Mouse (Mus musculus): ENCODE results near the gene Gm853. TPM values are rescaled to one million over a fixed set of nuclear protein-coding genes. Genes with fewer than 3 reads are reported as not detected.

Gm853 gene
- polyA plus RNA-seq, 1 experiment from 2014 or later, result not detected

DNA sequence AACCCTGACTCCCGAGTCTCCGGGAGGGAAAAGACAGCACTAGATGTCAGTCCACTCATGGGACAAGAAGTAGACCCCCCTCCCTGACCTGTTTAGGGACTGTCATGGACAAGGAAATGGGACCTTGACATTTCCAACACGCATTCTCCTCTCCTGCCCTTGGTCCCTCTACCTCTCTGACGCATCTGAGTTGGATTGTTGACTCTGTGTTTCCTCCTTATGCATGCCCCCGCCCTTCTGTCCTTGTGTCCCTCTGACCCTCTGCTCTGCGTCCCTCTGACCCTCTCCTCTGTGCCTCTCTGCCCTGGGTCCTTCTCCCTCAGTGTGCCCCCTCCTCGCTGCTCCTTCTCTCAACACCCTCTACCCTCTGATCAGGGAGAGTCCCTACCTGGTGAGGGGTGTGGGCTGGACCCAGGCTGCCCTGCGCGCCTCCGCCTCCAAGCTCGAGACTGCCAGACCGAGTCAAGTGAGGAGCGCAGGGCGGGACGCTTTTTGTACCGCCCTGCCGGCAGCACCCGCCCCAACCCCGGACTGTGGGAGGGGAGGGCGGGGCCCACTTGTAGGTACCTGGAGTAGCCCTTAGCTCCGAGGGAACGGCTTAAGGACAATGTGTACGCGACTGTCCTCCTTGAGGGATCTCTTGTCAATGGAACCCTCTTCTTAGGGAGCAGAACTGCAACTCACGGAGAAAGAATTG lies 47.7 kb downstream of the Gm853 start:
- no peaks in the 10 kb centered on the region for H3K9me3 ChIP-seq (ENCODE audit: control insufficient read depth, low read length)
- WGBS, result 4% methylated on average over 25 of the region's 25 CpGs

DNA sequence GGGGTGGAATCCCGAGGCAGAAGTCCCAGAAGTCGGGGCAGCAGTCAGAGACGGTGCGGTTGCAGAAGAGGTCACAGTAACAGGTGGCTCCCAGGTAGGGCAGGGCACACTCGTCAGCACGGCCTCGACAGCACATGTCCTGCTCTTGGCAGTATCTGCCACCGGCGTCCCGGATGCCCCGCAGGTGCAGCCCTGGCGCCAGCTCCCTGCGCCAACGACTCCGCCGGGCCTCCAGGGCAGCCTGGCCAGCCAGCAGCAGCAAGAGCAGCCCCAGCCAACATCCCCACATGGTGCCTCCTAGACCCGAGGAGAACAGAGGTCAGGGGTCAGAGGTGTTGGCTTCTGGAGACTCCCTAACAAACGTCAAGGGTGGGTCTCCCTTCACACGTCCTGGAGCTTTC lies 48.3 kb downstream of the Gm853 start:
- no peaks in the 10 kb centered on the region for H3K9me3 ChIP-seq (ENCODE audit: control insufficient read depth, low read length)
- H3K4me1 ChIP-seq (ENCODE audit: control insufficient read depth, insufficient read depth, low read length), result peaks cover 8% of the 10 kb centered on the region
- H3K4me2 ChIP-seq (ENCODE audit: low read depth, low read length), result no peak overlapping the region
- no peak overlapping the region for H3K27ac ChIP-seq (ENCODE audit: low read depth, low read length)
- H3K9ac ChIP-seq (replicated peaks; ENCODE audit: low read depth, low read length), result no peak overlapping the region
- no peak for ATAC-seq (ENCODE audit: low read depth)
- H3K4me3 ChIP-seq (ENCODE audit: low read depth, low read length), result no peak overlapping the region
- WGBS, result 44% methylated on average over 19 of the region's 19 CpGs
- no peaks in the 10 kb centered on the region for H3K36me3 ChIP-seq (ENCODE audit: control insufficient read depth, insufficient read depth, low read length)
- peaks cover 6% of the 10 kb centered on the region; the same call in 1 of the 2 replicates for H3K27me3 ChIP-seq (ENCODE audit: control insufficient read depth, insufficient read depth, low read length)

More for the DNA sequence above, 47.7 kb downstream of the Gm853 start:
- Histone ChIP-seq H3K4me3 (ENCODE audit: low read depth, low read length) (no peak overlapping the region; the same call in 1 of the 2 replicates), H3K27ac (ENCODE audit: low read depth, low read length) (no peak overlapping the region), H3K4me1 (ENCODE audit: control insufficient read depth, insufficient read depth, low read length) (peaks cover 8% of the 10 kb centered on the region), H3K4me2 (ENCODE audit: low read depth, low read length) (peak overlapping the region; percentile 27; the same call in 1 of the 2 replicates), H3K27me3 (ENCODE audit: control insufficient read depth, insufficient read depth, low read length) (peaks cover 6% of the 10 kb centered on the region; the same call in 1 of the 2 replicates), H3K36me3 (ENCODE audit: control insufficient read depth, insufficient read depth, low read length) (no peaks in the 10 kb centered on the region), H3K9ac (replicated peaks; ENCODE audit: low read depth, low read length) (no peak overlapping the region)
- no peak; the same call in 1 of the 2 replicates for ATAC-seq (ENCODE audit: low read depth)

- Histone ChIP-seq H3K27me3 (ENCODE audit: control insufficient read depth, insufficient read depth, low read length) (peaks cover 6% of the 10 kb centered on the region; the same call in 1 of the 2 replicates), H3K9me3 (ENCODE audit: control insufficient read depth, low read length) (no peaks in the 10 kb centered on the region), H3K4me1 (ENCODE audit: control insufficient read depth, insufficient read depth, low read length) (peaks cover 10% of the 10 kb centered on the region), H3K36me3 (ENCODE audit: control insufficient read depth, insufficient read depth, low read length) (no peaks in the 10 kb centered on the region), H3K27ac (ENCODE audit: low read depth, low read length) (no peak overlapping the region), H3K9ac (replicated peaks; ENCODE audit: low read depth, low read length) (no peak overlapping the region), H3K4me3 (ENCODE audit: low read depth, low read length) (no peak overlapping the region), H3K4me2 (ENCODE audit: low read depth, low read length) (no peak overlapping the region)
- 69% methylated on average over 11 of the region's 11 CpGs for WGBS
- ATAC-seq (ENCODE audit: low read depth), result no peak
Observed at GRCm38 (mm10) chr4:130173060-130173822, 49.0 kb downstream of the Gm853 start.

GRCm38 (mm10) chr4:130171951-130172765 lies 50.0 kb downstream of the Gm853 start:
- Histone ChIP-seq H3K4me3 (ENCODE audit: low read depth, low read length) (no peak overlapping the region), H3K4me2 (ENCODE audit: low read depth, low read length) (no peak overlapping the region), H3K4me1 (ENCODE audit: control insufficient read depth, insufficient read depth, low read length) (peaks cover 11% of the 10 kb centered on the region), H3K27me3 (ENCODE audit: control insufficient read depth, insufficient read depth, low read length) (peaks cover 6% of the 10 kb centered on the region; the same call in 1 of the 2 replicates), H3K9ac (replicated peaks; ENCODE audit: low read depth, low read length) (no peak overlapping the region), H3K9me3 (ENCODE audit: control insufficient read depth, low read length) (no peaks in the 10 kb centered on the region), H3K36me3 (ENCODE audit: control insufficient read depth, insufficient read depth, low read length) (no peaks in the 10 kb centered on the region), H3K27ac (ENCODE audit: low read depth, low read length) (no peak overlapping the region)
- no peak for ATAC-seq (ENCODE audit: low read depth)
- 70% methylated on average over 11 of the region's 11 CpGs for WGBS

GRCm38 (mm10) chr4:130170362-130170761 lies 51.8 kb downstream of the Gm853 start:
- H3K27me3 ChIP-seq (ENCODE audit: control insufficient read depth, insufficient read depth, low read length), result peaks cover 6% of the 10 kb centered on the region; the same call in 1 of the 2 replicates
- H3K4me2 ChIP-seq (ENCODE audit: low read depth, low read length), result no peak overlapping the region
- no peak overlapping the region for H3K4me3 ChIP-seq (ENCODE audit: low read depth, low read length)
- no peak overlapping the region for H3K9ac ChIP-seq (replicated peaks; ENCODE audit: low read depth, low read length)
- 89% methylated on average over 4 of the region's 4 CpGs for WGBS
- peaks cover 11% of the 10 kb centered on the region for H3K4me1 ChIP-seq (ENCODE audit: control insufficient read depth, insufficient read depth, low read length)
- no peaks in the 10 kb centered on the region for H3K9me3 ChIP-seq (ENCODE audit: control insufficient read depth, low read length)
- ATAC-seq (ENCODE audit: low read depth), result no peak
- no peak overlapping the region for H3K27ac ChIP-seq (ENCODE audit: low read depth, low read length)
- no peaks in the 10 kb centered on the region for H3K36me3 ChIP-seq (ENCODE audit: control insufficient read depth, insufficient read depth, low read length)

DNA sequence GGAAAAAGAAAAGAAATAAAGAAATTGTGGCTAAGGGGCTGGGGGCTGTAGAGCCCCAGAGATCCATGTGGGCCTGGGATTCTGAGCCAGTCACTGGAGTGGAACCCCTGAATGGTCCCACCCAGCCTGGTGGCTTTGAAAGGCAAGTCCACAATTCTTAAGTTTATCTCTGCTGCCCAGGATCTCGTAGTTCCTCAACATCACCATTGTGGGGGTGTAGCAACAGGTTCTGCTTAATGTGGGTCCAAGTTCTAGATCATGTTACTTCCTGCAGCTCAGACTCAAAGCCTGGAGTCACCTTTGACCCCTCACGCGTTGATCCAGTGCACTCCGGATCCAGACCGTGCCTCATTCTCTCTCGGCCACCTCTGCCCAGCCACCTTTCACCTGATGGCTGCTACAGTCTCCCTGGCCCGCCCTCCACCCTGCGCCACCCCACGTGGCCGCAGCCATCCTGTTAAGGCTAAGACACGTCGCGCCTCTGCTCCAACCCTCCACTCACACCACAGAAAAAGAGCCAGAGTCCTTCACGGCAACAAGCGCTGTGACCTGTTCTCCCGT lies 52.7 kb downstream of the Gm853 start:
- Histone ChIP-seq H3K27me3 (ENCODE audit: control insufficient read depth, insufficient read depth, low read length) (peaks cover 1% of the 10 kb centered on the region; the same call in 1 of the 2 replicates), H3K4me1 (ENCODE audit: control insufficient read depth, insufficient read depth, low read length) (0 out of 2 replicates have a peak, but pooled peaks cover 4% of the 10 kb centered on the region), H3K4me2 (ENCODE audit: low read depth, low read length) (no peak overlapping the region), H3K4me3 (ENCODE audit: low read depth, low read length) (no peak overlapping the region), H3K27ac (ENCODE audit: low read depth, low read length) (no peak overlapping the region), H3K9ac (replicated peaks; ENCODE audit: low read depth, low read length) (no peak overlapping the region), H3K9me3 (ENCODE audit: control insufficient read depth, low read length) (no peaks in the 10 kb centered on the region), H3K36me3 (ENCODE audit: control insufficient read depth, insufficient read depth, low read length) (no peaks in the 10 kb centered on the region)
- WGBS, result 89% methylated on average over 16 of the region's 16 CpGs
- no peak for ATAC-seq (ENCODE audit: low read depth)

DNA sequence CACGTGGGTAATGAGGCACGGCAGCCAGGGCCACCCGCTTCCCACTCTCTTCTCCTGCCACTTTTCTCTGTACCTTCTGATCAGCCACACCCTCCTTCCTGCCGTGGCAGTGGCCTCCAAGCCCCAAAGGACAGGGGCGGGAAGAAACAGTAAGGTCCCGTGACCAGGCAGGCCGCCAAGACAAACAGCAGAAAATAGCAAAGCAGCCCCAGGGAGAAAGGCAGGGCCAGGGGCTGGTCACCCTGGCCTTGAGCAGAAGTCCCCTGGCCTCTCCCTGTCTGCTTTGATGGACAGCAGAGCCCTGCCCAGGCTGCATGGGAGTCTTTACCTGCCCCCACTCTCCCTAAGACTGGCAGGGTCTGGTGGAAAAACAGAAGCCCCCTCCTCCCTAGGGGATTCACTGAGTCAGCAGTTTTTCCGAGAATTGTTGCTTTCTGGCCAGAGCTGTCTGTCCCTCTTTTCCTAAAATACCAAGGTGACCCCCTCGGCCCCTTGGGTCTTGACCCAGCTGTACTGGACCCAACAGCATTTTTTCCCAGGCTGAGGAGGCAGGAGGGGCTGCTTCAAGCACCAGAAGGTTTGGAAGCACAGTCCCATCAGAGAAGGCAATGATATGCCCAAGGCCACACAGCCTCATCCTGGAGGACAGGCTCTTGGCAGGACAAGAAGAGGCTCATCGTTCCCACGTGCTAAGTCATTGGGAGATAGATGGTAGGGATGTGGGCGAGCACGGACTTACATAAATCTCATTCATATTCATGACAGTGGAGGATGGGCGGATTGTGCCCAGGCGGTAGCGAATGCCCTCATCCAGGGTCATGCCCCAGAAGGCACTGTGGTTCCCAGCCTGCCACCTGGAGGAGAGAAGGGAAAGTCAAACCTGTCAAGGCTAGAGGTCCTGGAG lies 53.7 kb downstream of the Gm853 start:
- ATAC-seq (ENCODE audit: low read depth), result no peak
- H3K4me3 ChIP-seq (ENCODE audit: low read depth, low read length), result no peak overlapping the region
- H3K9ac ChIP-seq (replicated peaks; ENCODE audit: low read depth, low read length), result 0 out of 2 replicates have a peak overlapping the region, but pooled peaks have one; percentile 2
- WGBS, result 35% methylated on average over 16 of the region's 16 CpGs
- H3K4me2 ChIP-seq (ENCODE audit: low read depth, low read length), result no peak overlapping the region
- no peaks in the 10 kb centered on the region for H3K36me3 ChIP-seq (ENCODE audit: control insufficient read depth, insufficient read depth, low read length)
- 0 out of 2 replicates have a peak, but pooled peaks cover 4% of the 10 kb centered on the region for H3K4me1 ChIP-seq (ENCODE audit: control insufficient read depth, insufficient read depth, low read length)
- H3K27me3 ChIP-seq (ENCODE audit: control insufficient read depth, insufficient read depth, low read length), result peaks cover 2% of the 10 kb centered on the region; the same call in 1 of the 2 replicates
- no peaks in the 10 kb centered on the region for H3K9me3 ChIP-seq (ENCODE audit: control insufficient read depth, low read length)
- H3K27ac ChIP-seq (ENCODE audit: low read depth, low read length), result no peak overlapping the region

GRCm38 (mm10) chr4:130167814-130168213 lies 54.4 kb downstream of the Gm853 start:
- Histone ChIP-seq H3K9ac (replicated peaks; ENCODE audit: low read depth, low read length) (no peak overlapping the region), H3K27ac (ENCODE audit: low read depth, low read length) (no peak overlapping the region), H3K27me3 (ENCODE audit: control insufficient read depth, insufficient read depth, low read length) (0 out of 2 replicates have a peak, but pooled peaks cover 5% of the 10 kb centered on the region), H3K36me3 (ENCODE audit: control insufficient read depth, insufficient read depth, low read length) (no peaks in the 10 kb centered on the region), H3K4me1 (ENCODE audit: control insufficient read depth, insufficient read depth, low read length) (0 out of 2 replicates have a peak, but pooled peaks cover 7% of the 10 kb centered on the region), H3K4me2 (ENCODE audit: low read depth, low read length) (no peak overlapping the region), H3K4me3 (ENCODE audit: low read depth, low read length) (no peak overlapping the region), H3K9me3 (ENCODE audit: control insufficient read depth, low read length) (no peaks in the 10 kb centered on the region)
- ATAC-seq (ENCODE audit: low read depth), result no peak
- 51% methylated on average over 9 of the region's 9 CpGs for WGBS
